Mouse (Mus musculus): Measurements from ENCODE around the gene Nr1d1. TPM values are rescaled to one million over a fixed set of nuclear protein-coding genes. Genes with fewer than 3 reads are reported as not detected.

The Nr1d1 gene
- polyA plus RNA-seq, 1 experiment from 2014 or later: 7.5 TPM

- Histone ChIP-seq H3K27ac (peak overlapping the region; percentile 92), H3K9ac (0 out of 2 replicates have a peak overlapping the region, but pooled peaks have one; percentile 27), H3K4me1 (replicated peaks) (peaks cover 99% of the 10 kb centered on the region), H3K9me3 (replicated peaks) (no peaks in the 10 kb centered on the region), H3K4me3 (0 out of 2 replicates have a peak overlapping the region, but pooled peaks have one; percentile 6), H3K27me3 (no peaks in the 10 kb centered on the region), H3K4me2 (peak overlapping the region; percentile 54), H3K36me3 (peaks cover 10% of the 10 kb centered on the region; the same call in 1 of the 2 replicates)
- WGBS: 32% methylated on average over 15 of the region's 15 CpGs
- ATAC-seq (replicated peaks; ENCODE audit: insufficient number of reproducible peaks, insufficient read depth, low FRiP score, low read depth): no peak
Observed at GRCm38 (mm10) chr11:98748506-98749416, 26.4 kb downstream of the Nr1d1 start.

GRCm38 (mm10) chr11:98747804-98748505, 27.2 kb downstream of the Nr1d1 start:
- Histone ChIP-seq H3K4me3 (0 out of 2 replicates have a peak overlapping the region, but pooled peaks have one; percentile 7), H3K4me2 (peak overlapping the region; percentile 54), H3K27ac (peak overlapping the region; percentile 92), H3K4me1 (replicated peaks) (peaks cover 99% of the 10 kb centered on the region), H3K9ac (0 out of 2 replicates have a peak overlapping the region, but pooled peaks have one; percentile 19), H3K9me3 (replicated peaks) (no peaks in the 10 kb centered on the region), H3K27me3 (no peaks in the 10 kb centered on the region), H3K36me3 (0 out of 2 replicates have a peak, but pooled peaks cover 1% of the 10 kb centered on the region)
- 28% methylated on average over 6 of the region's 6 CpGs for WGBS
- ATAC-seq (replicated peaks; ENCODE audit: insufficient number of reproducible peaks, insufficient read depth, low FRiP score, low read depth): no peak

DNA sequence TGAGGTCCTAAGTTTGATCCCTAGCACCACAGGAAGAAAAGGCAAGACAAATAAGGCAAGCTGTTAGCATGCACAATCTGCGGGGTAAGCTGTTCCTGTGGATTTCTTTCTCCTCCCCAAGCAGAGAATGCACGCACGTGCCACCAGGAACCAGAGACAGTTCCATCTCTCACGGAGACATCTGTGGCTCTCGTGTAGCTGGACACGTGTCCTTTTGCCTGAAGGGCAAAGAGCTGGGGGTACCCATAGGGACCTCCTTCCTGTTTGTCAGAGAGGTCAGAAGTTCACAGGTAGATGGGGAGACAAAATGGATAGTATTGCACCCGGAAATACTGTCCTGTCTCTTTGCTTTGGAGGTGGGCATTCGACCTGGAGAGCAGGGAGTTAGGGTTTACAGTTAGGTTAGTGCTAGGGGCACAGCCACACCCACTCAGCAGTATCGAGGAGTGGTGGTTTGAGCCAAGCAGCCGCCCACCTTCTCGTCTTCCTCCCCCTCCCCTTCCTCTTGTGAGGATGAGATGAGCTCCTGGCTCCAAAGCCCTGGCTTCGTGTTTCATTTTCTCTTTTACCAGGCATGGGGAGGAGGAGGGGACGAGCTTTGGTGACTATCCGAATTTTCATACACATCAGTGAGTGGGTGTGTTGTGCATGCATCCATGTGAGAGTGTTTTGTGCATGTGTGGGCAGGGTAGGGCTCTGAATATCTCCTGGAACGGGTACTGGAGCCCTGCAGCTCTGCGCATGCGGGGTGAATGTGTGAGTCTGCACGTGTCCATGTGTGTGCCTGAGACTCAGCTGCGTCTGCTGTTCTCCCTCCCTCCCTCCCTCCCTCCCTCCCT, 28.1 kb downstream of the Nr1d1 start:
- H3K9ac ChIP-seq: peak overlapping the region; percentile 41; the same call in 1 of the 2 replicates
- 3% methylated on average over 19 of the region's 19 CpGs for WGBS
- peak; percentile 51 for ATAC-seq (replicated peaks; ENCODE audit: insufficient number of reproducible peaks, insufficient read depth, low FRiP score, low read depth)

DNA sequence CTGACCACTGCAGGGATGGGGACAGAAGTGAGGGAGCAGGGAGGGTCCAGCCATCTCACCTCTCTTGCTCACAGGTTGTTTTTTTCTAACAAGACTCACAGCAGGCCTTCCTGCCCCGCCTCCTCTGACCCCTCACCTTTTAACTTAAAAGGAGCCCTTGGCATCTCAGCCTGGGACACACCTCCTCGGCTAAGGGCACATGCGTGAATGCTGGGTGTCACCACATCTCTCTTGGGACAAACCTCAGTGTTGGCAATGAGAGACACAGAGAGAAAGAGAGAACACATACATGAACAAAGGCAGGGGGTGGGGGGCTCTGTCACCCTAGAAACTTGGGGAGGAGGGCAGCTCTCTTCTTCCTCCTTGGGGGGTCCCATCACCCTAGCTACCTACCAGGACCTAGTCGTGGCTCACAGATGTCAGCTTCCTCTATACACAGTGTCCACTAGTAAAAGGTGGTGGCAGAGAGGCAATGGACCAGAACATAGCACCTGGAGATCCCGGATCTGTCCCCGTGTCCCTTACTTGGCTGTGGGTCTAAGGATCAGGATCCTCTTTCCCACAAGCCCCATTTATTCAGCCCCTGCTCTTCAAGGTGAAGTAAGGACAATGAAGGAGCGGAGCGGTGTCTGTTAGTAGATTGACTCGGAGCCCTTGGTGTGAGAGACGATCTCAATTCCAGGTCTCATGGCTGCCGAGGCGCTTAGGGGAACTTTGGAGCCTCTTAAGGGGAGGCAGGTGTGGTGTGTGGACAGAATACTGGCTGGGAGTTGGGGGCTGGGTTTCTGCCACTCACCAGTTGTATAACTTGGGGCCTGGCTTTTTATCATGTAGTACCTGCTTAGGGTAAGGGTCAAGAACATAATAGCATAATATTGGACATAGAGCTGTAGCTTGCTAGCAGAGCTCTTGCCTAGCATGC, 28.9 kb downstream of the Nr1d1 start:
- H3K36me3 ChIP-seq: no peaks in the 10 kb centered on the region
- no peaks in the 10 kb centered on the region for H3K27me3 ChIP-seq
- peak overlapping the region; percentile 60 for H3K4me2 ChIP-seq
- H3K9ac ChIP-seq: peak overlapping the region; percentile 41; the same call in 1 of the 2 replicates
- no peaks in the 10 kb centered on the region for H3K9me3 ChIP-seq (replicated peaks)
- H3K4me1 ChIP-seq (replicated peaks): peaks cover 86% of the 10 kb centered on the region
- WGBS: 40% methylated on average over 12 of the region's 12 CpGs
- no peak for ATAC-seq (replicated peaks; ENCODE audit: insufficient number of reproducible peaks, insufficient read depth, low FRiP score, low read depth)
- H3K4me3 ChIP-seq: peak overlapping the region; percentile 31; the same call in 1 of the 2 replicates
- H3K27ac ChIP-seq: peak overlapping the region; percentile 87

More for the DNA sequence above, 28.1 kb downstream of the Nr1d1 start:
- Histone ChIP-seq H3K27ac (peak overlapping the region; percentile 87), H3K4me3 (peak overlapping the region; percentile 31), H3K27me3 (no peaks in the 10 kb centered on the region), H3K4me2 (peak overlapping the region; percentile 60), H3K36me3 (no peaks in the 10 kb centered on the region), H3K9me3 (replicated peaks) (no peaks in the 10 kb centered on the region), H3K4me1 (replicated peaks) (peaks cover 94% of the 10 kb centered on the region)

DNA sequence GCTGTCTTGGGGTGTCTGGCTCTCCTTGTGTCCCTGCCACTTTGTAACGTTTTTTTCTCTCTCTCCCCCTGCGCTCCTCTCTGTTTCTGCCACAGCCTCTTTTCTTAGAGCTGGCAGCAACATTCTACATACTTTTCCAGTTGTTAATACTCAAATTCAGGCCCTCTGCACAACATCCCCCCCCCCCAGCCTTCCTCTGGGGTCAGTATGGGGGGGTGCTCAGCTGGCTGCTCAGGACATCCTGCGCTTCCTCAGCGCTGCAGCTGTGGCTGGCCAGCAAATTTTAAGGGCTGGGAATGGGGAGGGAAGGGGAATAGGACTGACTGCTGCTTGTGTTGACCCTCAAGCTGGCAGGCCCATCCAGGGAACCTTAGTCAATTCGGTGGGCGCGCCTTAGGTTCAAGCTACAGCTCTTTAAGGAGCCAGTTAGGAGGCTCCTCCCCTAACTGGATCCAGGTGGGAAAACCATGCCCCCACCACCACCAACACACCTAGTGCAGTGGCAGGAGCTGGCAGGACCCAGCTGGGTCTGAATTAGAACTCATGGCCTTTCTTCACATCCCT, 30.6 kb downstream of the Nr1d1 start:
- Histone ChIP-seq H3K9ac (peak overlapping the region; percentile 88), H3K27ac (peak overlapping the region; percentile 96), H3K9me3 (replicated peaks) (no peaks in the 10 kb centered on the region), H3K4me2 (peak overlapping the region; percentile 89), H3K27me3 (no peaks in the 10 kb centered on the region), H3K36me3 (no peaks in the 10 kb centered on the region), H3K4me3 (peak overlapping the region; percentile 79), H3K4me1 (replicated peaks) (peaks cover 80% of the 10 kb centered on the region)
- WGBS: 38% methylated on average over 7 of the region's 7 CpGs
- ATAC-seq (replicated peaks; ENCODE audit: insufficient number of reproducible peaks, insufficient read depth, low FRiP score, low read depth): no peak

DNA sequence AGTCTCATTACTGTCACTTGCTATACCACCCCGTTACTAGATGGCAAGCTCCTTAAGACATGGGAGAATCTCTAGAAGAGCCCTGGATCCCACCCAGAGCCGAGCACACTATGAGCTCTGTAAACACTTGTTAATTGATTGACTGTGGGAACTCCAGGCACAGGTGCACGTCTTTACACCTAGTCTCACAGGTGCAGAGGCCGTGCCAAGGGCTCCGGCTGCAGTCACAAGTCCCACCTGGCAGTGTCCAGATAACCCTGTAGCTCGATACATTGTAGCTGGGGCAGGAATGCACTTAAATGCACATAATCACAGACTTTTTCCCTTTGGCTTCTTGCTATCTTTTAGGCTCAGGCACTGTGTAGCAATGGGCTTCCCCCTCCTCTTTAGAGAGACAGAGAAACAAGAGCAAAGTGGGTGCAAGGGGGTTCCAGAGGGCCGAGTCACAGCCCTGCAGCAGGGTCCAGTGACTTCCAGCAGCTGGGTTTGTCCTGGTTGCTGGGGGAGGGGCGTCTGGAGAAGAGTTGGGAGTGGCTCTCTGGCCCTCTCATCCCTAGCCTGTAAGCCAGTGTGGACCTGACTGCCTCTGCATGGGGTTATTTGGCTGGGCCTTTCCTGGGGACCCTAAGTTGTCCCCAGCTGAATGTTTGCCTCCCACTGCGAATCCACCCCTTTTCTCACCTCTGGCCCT, 31.3 kb downstream of the Nr1d1 start:
- Histone ChIP-seq H3K4me1 (replicated peaks) (peaks cover 79% of the 10 kb centered on the region), H3K4me3 (peak overlapping the region; percentile 79), H3K27ac (peak overlapping the region; percentile 96), H3K9ac (peak overlapping the region; percentile 88), H3K36me3 (no peaks in the 10 kb centered on the region), H3K4me2 (peak overlapping the region; percentile 89), H3K27me3 (no peaks in the 10 kb centered on the region), H3K9me3 (replicated peaks) (no peaks in the 10 kb centered on the region)
- ATAC-seq (replicated peaks; ENCODE audit: insufficient number of reproducible peaks, insufficient read depth, low FRiP score, low read depth): peak; percentile 3; the same call in 1 of the 2 replicates
- WGBS: 6% methylated on average over 9 of the region's 9 CpGs

DNA sequence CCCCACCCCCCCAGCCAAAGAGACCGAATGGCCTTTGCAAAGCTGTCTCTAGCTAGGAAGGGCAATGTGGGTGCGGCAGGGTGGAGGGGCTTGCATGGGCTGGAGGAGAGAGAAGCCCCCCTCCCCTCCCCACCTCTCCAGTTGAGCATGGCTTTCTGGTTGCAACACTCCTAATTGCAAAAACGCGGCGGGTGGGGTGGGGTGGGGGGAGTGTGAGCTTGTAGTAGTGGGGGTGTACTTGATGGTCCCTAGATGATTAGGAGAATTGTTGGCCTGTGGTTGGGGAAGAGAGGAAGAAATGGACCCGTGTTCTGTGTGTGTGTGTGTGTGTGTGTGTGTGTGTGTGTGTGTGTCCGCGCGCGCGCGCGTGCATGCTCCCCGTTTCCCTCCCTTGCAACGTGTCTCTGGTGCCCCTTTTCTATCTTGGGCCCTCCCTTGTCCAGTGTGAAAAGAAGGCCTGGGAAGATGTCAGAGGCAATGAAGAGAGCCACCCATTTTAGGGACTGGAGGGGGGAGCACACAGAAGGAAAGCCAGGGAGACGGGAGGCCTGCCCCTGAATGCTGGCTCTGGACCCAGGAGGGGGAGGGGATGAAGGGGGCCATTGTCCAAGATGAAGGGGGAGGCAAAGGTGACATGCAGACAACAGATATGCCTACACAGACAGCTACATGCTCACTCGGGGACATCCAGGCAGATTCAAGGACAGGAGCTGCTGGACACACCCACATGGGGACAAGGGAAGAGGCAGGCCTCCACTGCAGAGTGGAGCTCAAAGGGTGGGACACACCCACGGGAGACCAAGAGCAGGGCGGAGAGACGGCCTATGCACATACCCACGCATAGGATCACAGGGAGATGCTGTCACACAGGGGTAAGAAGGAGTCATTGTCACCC, 32.5 kb downstream of the Nr1d1 start:
- peak overlapping the region; percentile 89 for H3K4me2 ChIP-seq
- no peaks in the 10 kb centered on the region for H3K27me3 ChIP-seq
- WGBS: 1% methylated on average over 21 of the region's 21 CpGs
- H3K36me3 ChIP-seq: no peaks in the 10 kb centered on the region
- H3K9me3 ChIP-seq (replicated peaks): no peaks in the 10 kb centered on the region
- peak overlapping the region; percentile 79 for H3K4me3 ChIP-seq
- no peak for ATAC-seq (replicated peaks; ENCODE audit: insufficient number of reproducible peaks, insufficient read depth, low FRiP score, low read depth)
- H3K27ac ChIP-seq: peak overlapping the region; percentile 96
- H3K9ac ChIP-seq: peak overlapping the region; percentile 88
- peaks cover 70% of the 10 kb centered on the region for H3K4me1 ChIP-seq (replicated peaks)

GRCm38 (mm10) chr11:98741622-98742396, 33.3 kb downstream of the Nr1d1 start:
- Histone ChIP-seq H3K9ac (peak overlapping the region; percentile 88), H3K4me2 (peak overlapping the region; percentile 89), H3K27me3 (no peaks in the 10 kb centered on the region), H3K4me3 (peak overlapping the region; percentile 79), H3K9me3 (replicated peaks) (no peaks in the 10 kb centered on the region), H3K36me3 (no peaks in the 10 kb centered on the region), H3K4me1 (replicated peaks) (peaks cover 63% of the 10 kb centered on the region), H3K27ac (peak overlapping the region; percentile 96)
- ATAC-seq (replicated peaks; ENCODE audit: insufficient number of reproducible peaks, insufficient read depth, low FRiP score, low read depth): peak; percentile 76
- under 1% methylated on average over 78 of the region's 86 CpGs for WGBS

Data from heart, embryonic 15.5 days (tissue).